Mouse (Mus musculus): Measurements from ENCODE around the gene Glp2r. TPM values are rescaled to one million over a fixed set of nuclear protein-coding genes. Genes with fewer than 3 reads are reported as not detected.

Glp2r gene
- polyA plus RNA-seq, 1 experiment from 2014 or later = 0.04 TPM

DNA sequence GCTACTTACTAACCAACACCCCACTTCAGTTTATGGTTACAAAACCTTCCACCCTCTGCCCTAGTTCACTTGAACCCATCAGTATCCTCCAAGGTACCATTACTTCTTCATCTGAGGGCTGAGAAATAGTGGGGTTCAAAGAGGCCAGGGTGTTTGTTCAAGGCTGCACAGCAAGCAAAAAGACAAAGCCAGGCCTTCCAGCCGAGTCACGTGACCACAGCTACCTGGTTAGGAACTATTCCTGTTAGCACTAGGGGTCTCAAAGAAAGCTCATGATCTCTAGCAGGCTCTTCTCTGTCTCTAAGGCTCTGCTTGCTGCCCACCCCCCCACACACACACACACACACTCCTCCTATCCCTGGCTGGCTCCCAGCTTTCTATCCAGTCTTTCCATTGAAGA, 738 bp upstream of the Glp2r start:
- no peak overlapping the region for H3K4me3 ChIP-seq
- H3K9ac ChIP-seq = no peak overlapping the region
- H3K4me1 ChIP-seq = no peaks in the 10 kb centered on the region
- no peaks in the 10 kb centered on the region for H3K36me3 ChIP-seq (replicated peaks)
- H3K9me3 ChIP-seq = no peaks in the 10 kb centered on the region
- ATAC-seq (replicated peaks) = no peak
- no peak overlapping the region for H3K27ac ChIP-seq
- H3K27me3 ChIP-seq (replicated peaks) = no peaks in the 10 kb centered on the region
- no peak overlapping the region for H3K4me2 ChIP-seq
- 75% methylated on average over 2 of the region's 2 CpGs for WGBS

GRCm38 (mm10) chr11:67757373-67758167, 13.4 kb downstream of the Glp2r start:
- Histone ChIP-seq H3K27ac (no peak overlapping the region), H3K4me3 (no peak overlapping the region)

GRCm38 (mm10) chr11:67756287-67756686, 14.7 kb downstream of the Glp2r start:
- H3K27me3 ChIP-seq (replicated peaks) = no peaks in the 10 kb centered on the region
- H3K36me3 ChIP-seq (replicated peaks) = no peaks in the 10 kb centered on the region
- WGBS = 89% methylated on average over 1 of the region's 1 CpGs
- no peaks in the 10 kb centered on the region for H3K4me1 ChIP-seq
- H3K4me2 ChIP-seq = no peak overlapping the region
- no peak overlapping the region for H3K27ac ChIP-seq
- no peak overlapping the region for H3K4me3 ChIP-seq
- H3K9me3 ChIP-seq = no peaks in the 10 kb centered on the region
- no peak for ATAC-seq (replicated peaks)
- no peak overlapping the region for H3K9ac ChIP-seq

More at GRCm38 (mm10) chr11:67757373-67758167, 13.4 kb downstream of the Glp2r start:
- H3K9me3 ChIP-seq = no peaks in the 10 kb centered on the region
- no peak overlapping the region for H3K9ac ChIP-seq
- H3K4me1 ChIP-seq = no peaks in the 10 kb centered on the region
- ATAC-seq (replicated peaks) = no peak
- H3K27me3 ChIP-seq (replicated peaks) = no peaks in the 10 kb centered on the region
- no peak overlapping the region for H3K4me2 ChIP-seq
- WGBS = 78% methylated on average over 15 of the region's 15 CpGs
- no peaks in the 10 kb centered on the region for H3K36me3 ChIP-seq (replicated peaks)

DNA sequence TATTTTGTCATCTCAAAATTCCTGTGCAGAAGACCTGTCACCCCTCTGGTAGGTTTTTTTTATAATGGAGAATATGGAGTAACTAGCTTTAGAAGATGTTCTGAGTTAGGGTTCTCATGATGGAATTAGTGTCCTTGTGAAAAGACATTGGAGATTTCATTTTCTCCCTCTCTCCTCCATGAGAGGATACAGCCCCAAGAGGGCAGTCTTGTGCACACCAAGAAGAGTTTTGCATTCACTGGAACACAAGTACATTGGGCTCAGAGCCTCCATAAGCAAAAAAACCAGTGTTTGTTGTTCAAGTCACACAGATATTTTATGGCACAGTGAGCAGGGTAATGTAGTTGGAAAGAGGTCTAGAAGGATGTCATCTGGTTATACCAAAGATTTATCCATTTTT, 29.4 kb downstream of the Glp2r start:
- no peak overlapping the region for H3K4me2 ChIP-seq

DNA sequence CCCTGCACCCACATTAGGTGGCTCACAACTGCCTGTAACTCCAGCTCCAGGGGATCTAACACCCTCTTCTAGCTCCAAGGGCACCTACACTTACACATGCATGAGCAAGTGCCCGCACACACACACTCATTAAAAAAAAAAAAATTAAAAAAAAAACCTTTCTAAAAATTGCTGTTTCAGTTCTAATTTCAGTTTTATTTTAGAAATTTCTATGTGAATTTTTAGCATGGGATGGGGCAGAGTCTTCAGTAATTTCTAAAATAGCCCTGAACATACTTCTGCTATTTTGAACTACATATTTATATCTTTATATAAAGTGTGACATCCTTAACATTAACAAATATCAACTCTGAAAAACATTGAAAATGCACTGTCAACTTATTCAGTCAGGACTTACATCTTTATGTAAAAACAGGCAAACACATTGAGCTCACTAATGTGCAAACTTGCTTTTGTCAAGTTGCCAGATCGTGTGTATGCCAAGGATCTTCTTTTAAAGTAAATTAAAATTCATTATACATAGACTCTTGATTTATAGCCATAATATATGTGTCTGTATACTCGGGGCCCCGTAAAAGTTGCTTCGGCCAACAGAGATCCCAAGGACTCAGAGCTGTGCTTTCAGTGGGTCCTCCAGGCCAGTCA, 32.0 kb downstream of the Glp2r start:
- Histone ChIP-seq H3K27me3 (replicated peaks) (no peaks in the 10 kb centered on the region), H3K36me3 (replicated peaks) (no peaks in the 10 kb centered on the region), H3K4me1 (no peaks in the 10 kb centered on the region), H3K4me3 (no peak overlapping the region), H3K27ac (no peak overlapping the region), H3K9ac (no peak overlapping the region), H3K4me2 (no peak overlapping the region), H3K9me3 (no peaks in the 10 kb centered on the region)
- 92% methylated on average over 5 of the region's 5 CpGs for WGBS
- ATAC-seq (replicated peaks) = no peak

More for the DNA sequence above, 29.4 kb downstream of the Glp2r start:
- no peaks in the 10 kb centered on the region for H3K9me3 ChIP-seq
- no peak overlapping the region for H3K9ac ChIP-seq
- no peak overlapping the region for H3K4me3 ChIP-seq
- no peaks in the 10 kb centered on the region for H3K36me3 ChIP-seq (replicated peaks)
- ATAC-seq (replicated peaks) = no peak
- H3K4me1 ChIP-seq = no peaks in the 10 kb centered on the region
- no peak overlapping the region for H3K27ac ChIP-seq
- no peaks in the 10 kb centered on the region for H3K27me3 ChIP-seq (replicated peaks)

GRCm38 (mm10) chr11:67738345-67738744, 32.6 kb downstream of the Glp2r start:
- no peaks in the 10 kb centered on the region for H3K9me3 ChIP-seq
- 86% methylated on average over 6 of the region's 6 CpGs for WGBS
- H3K36me3 ChIP-seq (replicated peaks) = no peaks in the 10 kb centered on the region
- H3K4me3 ChIP-seq = no peak overlapping the region
- no peak overlapping the region for H3K9ac ChIP-seq
- no peak overlapping the region for H3K4me2 ChIP-seq
- H3K27me3 ChIP-seq (replicated peaks) = no peaks in the 10 kb centered on the region
- no peak overlapping the region for H3K27ac ChIP-seq
- ATAC-seq (replicated peaks) = no peak
- no peaks in the 10 kb centered on the region for H3K4me1 ChIP-seq

GRCm38 (mm10) chr11:67734597-67734996, 36.4 kb downstream of the Glp2r start:
- H3K9me3 ChIP-seq = no peaks in the 10 kb centered on the region
- no peak overlapping the region for H3K27ac ChIP-seq
- H3K27me3 ChIP-seq (replicated peaks) = no peaks in the 10 kb centered on the region
- H3K4me3 ChIP-seq = no peak overlapping the region
- no peak overlapping the region for H3K4me2 ChIP-seq
- H3K4me1 ChIP-seq = no peaks in the 10 kb centered on the region
- WGBS = 70% methylated on average over 3 of the region's 3 CpGs
- no peaks in the 10 kb centered on the region for H3K36me3 ChIP-seq (replicated peaks)
- ATAC-seq (replicated peaks) = no peak
- no peak overlapping the region for H3K9ac ChIP-seq

GRCm38 (mm10) chr11:67733726-67734125, 37.2 kb downstream of the Glp2r start:
- Histone ChIP-seq H3K27ac (no peak overlapping the region), H3K9me3 (no peaks in the 10 kb centered on the region), H3K9ac (no peak overlapping the region), H3K27me3 (replicated peaks) (no peaks in the 10 kb centered on the region), H3K4me1 (no peaks in the 10 kb centered on the region), H3K36me3 (replicated peaks) (no peaks in the 10 kb centered on the region), H3K4me3 (no peak overlapping the region), H3K4me2 (no peak overlapping the region)
- ATAC-seq (replicated peaks) = no peak
- WGBS = 89% methylated on average over 1 of the region's 1 CpGs

GRCm38 (mm10) chr11:67731056-67731455, 39.9 kb downstream of the Glp2r start:
- H3K9ac ChIP-seq = no peak overlapping the region
- H3K4me3 ChIP-seq = no peak overlapping the region
- no peak for ATAC-seq (replicated peaks)
- H3K4me1 ChIP-seq = no peaks in the 10 kb centered on the region
- no peaks in the 10 kb centered on the region for H3K36me3 ChIP-seq (replicated peaks)
- H3K27ac ChIP-seq = no peak overlapping the region
- H3K27me3 ChIP-seq (replicated peaks) = no peaks in the 10 kb centered on the region
- H3K9me3 ChIP-seq = no peaks in the 10 kb centered on the region
- H3K4me2 ChIP-seq = no peak overlapping the region
- WGBS = 100% methylated on average over 2 of the region's 2 CpGs

GRCm38 (mm10) chr11:67728726-67729125, 42.2 kb downstream of the Glp2r start:
- Histone ChIP-seq H3K4me2 (no peak overlapping the region), H3K27ac (no peak overlapping the region), H3K36me3 (replicated peaks) (no peaks in the 10 kb centered on the region), H3K9ac (no peak overlapping the region), H3K4me1 (no peaks in the 10 kb centered on the region), H3K27me3 (replicated peaks) (no peaks in the 10 kb centered on the region), H3K9me3 (no peaks in the 10 kb centered on the region), H3K4me3 (no peak overlapping the region)
- no peak for ATAC-seq (replicated peaks)

DNA sequence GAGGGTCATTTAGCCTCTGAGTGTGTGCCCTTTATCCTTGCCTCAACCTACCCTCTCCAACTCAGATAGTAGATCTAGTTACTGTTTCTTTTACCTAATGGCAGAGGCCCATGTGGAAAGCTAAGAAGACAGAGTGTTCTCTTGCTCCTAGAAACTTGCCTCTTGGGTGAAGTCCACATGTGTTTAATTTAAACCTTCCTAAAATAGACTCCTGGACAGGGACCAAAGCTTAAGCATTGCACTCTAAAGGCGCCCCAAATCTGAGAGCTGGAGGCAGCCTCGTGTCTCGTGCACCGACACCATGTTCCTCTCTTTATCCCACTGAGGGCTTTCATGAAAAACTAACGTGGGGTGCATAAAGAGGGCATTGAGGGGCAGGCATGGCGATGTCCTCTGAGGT, 43.9 kb downstream of the Glp2r start:
- Histone ChIP-seq H3K4me3 (no peak overlapping the region), H3K27me3 (replicated peaks) (no peaks in the 10 kb centered on the region), H3K9ac (no peak overlapping the region), H3K4me1 (no peaks in the 10 kb centered on the region), H3K36me3 (replicated peaks) (no peaks in the 10 kb centered on the region), H3K9me3 (no peaks in the 10 kb centered on the region), H3K4me2 (no peak overlapping the region), H3K27ac (no peak overlapping the region)
- ATAC-seq (replicated peaks) = no peak
- WGBS = 83% methylated on average over 6 of the region's 6 CpGs

DNA sequence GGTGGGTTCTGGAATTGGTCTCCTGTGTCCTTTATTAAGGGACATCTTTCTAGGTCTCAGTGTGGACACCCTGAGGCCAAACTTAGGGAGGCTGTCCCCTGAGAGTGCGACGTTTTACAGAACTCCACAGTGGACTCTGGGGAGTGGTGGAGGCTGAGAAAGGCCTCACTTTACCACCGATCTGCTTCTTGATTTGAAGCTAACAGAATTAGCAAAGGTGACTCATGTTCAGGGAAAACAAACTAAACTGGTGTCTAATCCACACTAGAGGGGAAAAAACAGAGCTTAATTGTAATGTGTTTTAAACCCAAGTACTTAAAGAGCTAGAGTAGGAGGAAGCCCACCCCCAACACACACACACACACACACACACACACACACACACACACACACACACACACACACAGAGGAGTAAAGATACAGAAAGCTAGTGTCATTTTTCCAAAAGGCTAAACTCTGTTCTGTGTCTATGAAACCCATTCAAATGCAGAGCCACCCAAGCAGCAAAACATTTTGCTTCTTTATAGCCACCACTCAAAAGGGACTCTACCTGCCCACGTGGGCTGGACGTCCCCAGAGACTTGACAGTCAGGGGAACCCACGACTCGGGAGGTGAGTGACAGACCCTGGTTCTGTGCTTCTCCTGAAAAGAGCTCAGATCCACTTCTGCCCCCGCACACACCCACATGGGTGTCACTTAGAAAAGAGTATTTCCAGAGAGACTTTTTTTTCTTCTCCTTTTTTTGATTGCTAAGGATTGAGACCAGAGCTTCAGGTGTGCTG, 47.5 kb downstream of the Glp2r start:
- H3K27ac ChIP-seq = no peak overlapping the region
- ATAC-seq (replicated peaks) = no peak
- no peak overlapping the region for H3K4me3 ChIP-seq
- no peaks in the 10 kb centered on the region for H3K27me3 ChIP-seq (replicated peaks)
- no peaks in the 10 kb centered on the region for H3K4me1 ChIP-seq
- 81% methylated on average over 8 of the region's 8 CpGs for WGBS
- H3K9me3 ChIP-seq = no peaks in the 10 kb centered on the region
- H3K9ac ChIP-seq = no peak overlapping the region
- H3K36me3 ChIP-seq (replicated peaks) = no peaks in the 10 kb centered on the region
- H3K4me2 ChIP-seq = no peak overlapping the region
